Mouse (Mus musculus): ENCODE measurements around the gene Cyp3a41a. TPM values are rescaled to one million over a fixed set of nuclear protein-coding genes. Genes with fewer than 3 reads are reported as not detected.

Gene Cyp3a41a
- polyA plus RNA-seq (2021; fragmentation: Nextera tagmentation) = not detected in 2 replicates
- long read RNA-seq, experiment 1 = 0 reads
- long read RNA-seq, experiment 2 = 0 reads

GRCm38 (mm10) chr5:145720036-145720435, at the start of gene Cyp3a41a:
Gene Cyp3a41a, minus strand, starts transcription at chr5:145720136.

Other genes with a start within 250 kb of the Cyp3a41a start
- gene Cyp3a41b, start 135.4 kb downstream of the Cyp3a41a start, polyA plus RNA-seq (2021; fragmentation: Nextera tagmentation) = not detected in 2 replicates
- gene Cyp3a44, start 85.7 kb upstream of the Cyp3a41a start, polyA plus RNA-seq (2021; fragmentation: Nextera tagmentation) = not detected in 2 replicates
- not detected in 2 replicates for gene Cyp3a11, start 159.8 kb upstream of the Cyp3a41a start, polyA plus RNA-seq (2021; fragmentation: Nextera tagmentation)

All from left cerebral cortex, adult 6 months (tissue).